Mouse (Mus musculus): ENCODE measurements around the gene Ankrd13a. TPM values are rescaled to one million over a fixed set of nuclear protein-coding genes. Genes with fewer than 3 reads are reported as not detected.

The Ankrd13a gene
- total and polyA plus RNA-seq, 2 experiments = 11.4 to 15.9 TPM

DNA sequence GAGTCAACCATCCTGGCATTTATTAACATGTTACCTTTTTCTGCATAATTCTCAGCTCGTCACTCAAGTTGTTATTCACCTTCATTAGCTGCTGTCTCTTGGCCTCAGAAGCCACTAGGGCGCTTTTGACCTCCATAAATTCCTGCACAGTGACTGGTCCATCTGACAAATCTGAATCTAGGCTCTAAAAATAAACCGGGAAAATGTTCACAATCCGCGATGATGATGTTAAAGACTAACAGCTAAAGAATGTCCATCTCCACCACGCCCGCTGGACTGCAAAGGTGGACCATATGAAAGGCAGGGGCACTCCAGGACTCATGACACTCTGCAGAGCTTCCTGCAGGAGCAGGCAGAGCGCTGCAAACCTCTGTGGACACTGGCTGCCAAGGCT, 30.8 kb upstream of the Ankrd13a start:
- Histone ChIP-seq H3K27ac (replicated peaks; ENCODE audit: insufficient read depth, low read depth, low read length) (no peak overlapping the region), H3K9ac (ENCODE audit: low read depth, low read length) (no peak overlapping the region), H3K4me3 (ENCODE audit: insufficient read depth, low read depth, low read length) (no peak overlapping the region), H3K79me2 (ENCODE audit: control insufficient read depth, insufficient read depth, low read length) (no peaks in the 10 kb centered on the region), H3K4me1 (ENCODE audit: control insufficient read depth, insufficient read depth, low read length) (no peaks in the 10 kb centered on the region; the same call in 1 of the 2 replicates), H3K27me3 (ENCODE audit: control insufficient read depth, insufficient read depth, low read length) (no peaks in the 10 kb centered on the region), H3K36me3 (ENCODE audit: control insufficient read depth, insufficient read depth, low read length) (peaks cover 47% of the 10 kb centered on the region)
- 94% methylated on average over 8 of the region's 8 CpGs for WGBS
- TF ChIP-seq CTCF (IDR thresholded peaks at IDR 0.05; ENCODE audit: low read depth, low read length) = no peak
- TF ChIP-seq POLR2A (IDR thresholded peaks at IDR 0.05; ENCODE audit: extremely low read depth, insufficient read depth, low read length) = no peak
- DNase-seq (ENCODE audit: extremely low read depth, low read depth, low spot score) = no peak

DNA sequence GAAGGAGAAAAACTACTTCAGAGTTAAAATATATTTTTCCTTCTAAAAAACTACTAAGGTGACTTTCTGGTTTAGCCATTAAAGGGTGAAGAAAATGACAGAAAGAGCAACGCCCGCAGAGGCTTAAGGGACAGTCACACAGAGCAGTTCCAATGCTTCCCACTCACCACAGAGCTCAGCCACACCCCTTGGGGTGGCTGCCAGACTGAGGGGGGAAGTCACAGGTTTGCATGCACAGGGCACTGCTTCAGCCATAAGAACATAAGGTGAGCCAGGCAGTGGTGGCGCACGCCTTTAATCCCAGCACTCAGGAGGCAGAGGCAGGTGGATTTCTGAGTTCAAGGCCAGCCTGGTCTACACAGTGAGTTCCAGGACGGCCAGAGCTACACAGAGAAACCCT, 28.9 kb upstream of the Ankrd13a start:
- TF ChIP-seq POLR2A (IDR thresholded peaks at IDR 0.05; ENCODE audit: extremely low read depth, insufficient read depth, low read length) (no peak), CTCF (IDR thresholded peaks at IDR 0.05; ENCODE audit: low read depth, low read length) (no peak)
- no peak overlapping the region for H3K9ac ChIP-seq (ENCODE audit: low read depth, low read length)
- H3K27ac ChIP-seq (replicated peaks; ENCODE audit: insufficient read depth, low read depth, low read length) = no peak overlapping the region
- no peak for DNase-seq (ENCODE audit: extremely low read depth, low read depth, low spot score)
- H3K4me1 ChIP-seq (ENCODE audit: control insufficient read depth, insufficient read depth, low read length) = no peaks in the 10 kb centered on the region
- no peaks in the 10 kb centered on the region for H3K27me3 ChIP-seq (ENCODE audit: control insufficient read depth, insufficient read depth, low read length)
- no peaks in the 10 kb centered on the region for H3K79me2 ChIP-seq (ENCODE audit: control insufficient read depth, insufficient read depth, low read length)
- H3K4me3 ChIP-seq (ENCODE audit: insufficient read depth, low read depth, low read length) = no peak overlapping the region
- H3K36me3 ChIP-seq (ENCODE audit: control insufficient read depth, insufficient read depth, low read length) = peaks cover 46% of the 10 kb centered on the region
- 80% methylated on average over 5 of the region's 5 CpGs for whole genome bisulfite sequencing

DNA sequence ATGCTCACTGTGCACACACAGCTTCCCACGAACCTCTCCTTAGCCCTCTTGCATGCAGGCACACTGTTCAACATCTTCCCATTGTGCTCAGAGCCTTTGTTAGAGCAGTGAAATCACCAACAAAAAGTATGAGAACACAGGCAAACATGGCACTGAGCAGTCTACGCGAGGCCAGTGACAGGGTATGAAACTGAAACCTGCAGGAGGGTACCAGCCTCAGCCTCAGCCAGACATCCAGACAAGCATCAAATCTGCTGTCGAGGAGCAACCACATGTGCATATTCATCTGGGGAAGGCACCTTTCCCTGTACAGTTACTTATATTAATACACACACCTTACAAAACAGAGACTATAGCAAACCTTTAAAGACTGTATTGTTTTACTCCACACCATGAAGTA, 27.6 kb upstream of the Ankrd13a start:
- Histone ChIP-seq H3K79me2 (ENCODE audit: control insufficient read depth, insufficient read depth, low read length) (no peaks in the 10 kb centered on the region), H3K36me3 (ENCODE audit: control insufficient read depth, insufficient read depth, low read length) (peaks cover 43% of the 10 kb centered on the region)
- WGBS = 95% methylated on average over 4 of the region's 4 CpGs

DNA sequence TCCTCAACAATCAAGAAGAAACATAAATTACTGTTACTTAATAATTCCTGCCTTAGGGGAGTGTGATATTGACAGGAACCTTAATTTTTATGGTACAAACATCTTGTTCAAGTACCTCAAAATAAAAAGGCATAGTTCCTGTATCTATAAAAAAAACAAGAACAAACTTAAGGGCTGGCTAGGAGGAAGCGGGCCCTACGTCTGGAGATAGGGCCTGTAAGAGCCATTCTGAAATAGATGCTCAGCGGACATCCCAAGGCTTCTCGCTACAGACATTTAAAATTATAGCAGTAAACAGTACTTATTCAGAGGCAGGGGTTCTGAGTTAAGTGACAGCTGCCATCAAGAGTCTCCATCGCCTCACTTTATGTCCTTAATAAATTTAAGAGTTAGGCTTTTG, 27.0 kb upstream of the Ankrd13a start:
- DNase-seq (ENCODE audit: extremely low read depth, low read depth, low spot score) = no peak
- no peak overlapping the region for H3K4me3 ChIP-seq (ENCODE audit: insufficient read depth, low read depth, low read length)
- H3K9ac ChIP-seq (ENCODE audit: low read depth, low read length) = no peak overlapping the region
- no peaks in the 10 kb centered on the region for H3K27me3 ChIP-seq (ENCODE audit: control insufficient read depth, insufficient read depth, low read length)
- no peaks in the 10 kb centered on the region for H3K4me1 ChIP-seq (ENCODE audit: control insufficient read depth, insufficient read depth, low read length)
- TF ChIP-seq CTCF (IDR thresholded peaks at IDR 0.05; ENCODE audit: low read depth, low read length) (no peak), POLR2A (IDR thresholded peaks at IDR 0.05; ENCODE audit: extremely low read depth, insufficient read depth, low read length) (no peak)
- no peaks in the 10 kb centered on the region for H3K79me2 ChIP-seq (ENCODE audit: control insufficient read depth, insufficient read depth, low read length)
- WGBS = 92% methylated on average over 5 of the region's 5 CpGs
- no peak overlapping the region for H3K27ac ChIP-seq (replicated peaks; ENCODE audit: insufficient read depth, low read depth, low read length)
- peaks cover 46% of the 10 kb centered on the region for H3K36me3 ChIP-seq (ENCODE audit: control insufficient read depth, insufficient read depth, low read length)

More for the DNA sequence above, 27.6 kb upstream of the Ankrd13a start:
- H3K4me1 ChIP-seq (ENCODE audit: control insufficient read depth, insufficient read depth, low read length) = no peaks in the 10 kb centered on the region
- DNase-seq (ENCODE audit: extremely low read depth, low read depth, low spot score) = no peak
- H3K27ac ChIP-seq (replicated peaks; ENCODE audit: insufficient read depth, low read depth, low read length) = no peak overlapping the region
- H3K4me3 ChIP-seq (ENCODE audit: insufficient read depth, low read depth, low read length) = no peak overlapping the region
- no peak overlapping the region for H3K9ac ChIP-seq (ENCODE audit: low read depth, low read length)
- TF ChIP-seq POLR2A (IDR thresholded peaks at IDR 0.05; ENCODE audit: extremely low read depth, insufficient read depth, low read length) (no peak), CTCF (IDR thresholded peaks at IDR 0.05; ENCODE audit: low read depth, low read length) (no peak)
- no peaks in the 10 kb centered on the region for H3K27me3 ChIP-seq (ENCODE audit: control insufficient read depth, insufficient read depth, low read length)

DNA sequence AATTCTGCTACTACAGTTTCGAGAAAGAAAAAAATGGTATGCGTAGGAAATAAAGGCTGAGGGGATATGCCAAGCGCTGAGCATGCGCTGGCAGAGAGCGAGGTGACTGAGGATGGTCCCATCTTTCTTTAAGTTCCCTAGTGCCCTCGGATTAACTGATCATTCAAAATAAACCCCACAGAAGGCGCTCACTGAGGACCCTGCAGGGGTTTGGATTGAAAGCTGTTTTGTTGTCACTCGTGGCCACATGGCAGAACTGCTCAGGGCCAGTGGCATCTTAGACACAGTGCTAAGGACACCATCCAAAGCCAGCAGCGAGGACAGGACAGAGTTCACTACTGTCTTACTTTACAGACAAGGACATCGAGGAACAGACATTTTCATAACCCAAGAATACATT, 24.2 kb upstream of the Ankrd13a start:
- Histone ChIP-seq H3K36me3 (ENCODE audit: control insufficient read depth, insufficient read depth, low read length) (peaks cover 32% of the 10 kb centered on the region), H3K27ac (replicated peaks; ENCODE audit: insufficient read depth, low read depth, low read length) (no peak overlapping the region), H3K27me3 (ENCODE audit: control insufficient read depth, insufficient read depth, low read length) (no peaks in the 10 kb centered on the region), H3K4me1 (ENCODE audit: control insufficient read depth, insufficient read depth, low read length) (no peaks in the 10 kb centered on the region), H3K4me3 (ENCODE audit: insufficient read depth, low read depth, low read length) (no peak overlapping the region), H3K9ac (ENCODE audit: low read depth, low read length) (no peak overlapping the region), H3K79me2 (ENCODE audit: control insufficient read depth, insufficient read depth, low read length) (no peaks in the 10 kb centered on the region)
- TF ChIP-seq CTCF (IDR thresholded peaks at IDR 0.05; ENCODE audit: low read depth, low read length) = no peak
- TF ChIP-seq POLR2A (IDR thresholded peaks at IDR 0.05; ENCODE audit: extremely low read depth, insufficient read depth, low read length) = no peak
- DNase-seq (ENCODE audit: extremely low read depth, low read depth, low spot score) = no peak
- WGBS = 93% methylated on average over 10 of the region's 10 CpGs

DNA sequence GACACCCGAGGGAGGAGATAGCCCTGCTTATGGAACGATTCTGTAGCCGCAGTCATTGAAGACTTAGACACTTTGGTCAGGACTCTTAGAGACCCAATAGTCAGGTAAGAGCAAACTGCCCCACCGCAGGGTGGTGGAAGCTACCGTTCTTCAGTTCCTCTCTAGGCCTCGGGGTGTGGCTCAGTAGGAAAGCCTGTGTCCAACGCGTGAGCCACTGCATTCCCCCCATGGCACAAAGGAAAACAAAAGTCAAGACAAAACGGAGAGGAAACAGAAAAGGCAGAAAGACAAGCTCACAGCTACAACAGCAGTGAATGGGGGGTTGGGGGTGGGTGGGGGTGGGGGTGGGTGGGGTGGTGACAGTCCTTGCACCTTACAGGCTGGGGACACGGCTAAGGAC, 22.1 kb upstream of the Ankrd13a start:
- no peak for DNase-seq (ENCODE audit: extremely low read depth, low read depth, low spot score)
- H3K9ac ChIP-seq (ENCODE audit: low read depth, low read length) = no peak overlapping the region
- no peak overlapping the region for H3K4me3 ChIP-seq (ENCODE audit: insufficient read depth, low read depth, low read length)
- H3K27ac ChIP-seq (replicated peaks; ENCODE audit: insufficient read depth, low read depth, low read length) = no peak overlapping the region
- H3K36me3 ChIP-seq (ENCODE audit: control insufficient read depth, insufficient read depth, low read length) = peaks cover 34% of the 10 kb centered on the region
- TF ChIP-seq POLR2A (IDR thresholded peaks at IDR 0.05; ENCODE audit: extremely low read depth, insufficient read depth, low read length) (no peak), CTCF (IDR thresholded peaks at IDR 0.05; ENCODE audit: low read depth, low read length) (no peak)
- no peaks in the 10 kb centered on the region for H3K4me1 ChIP-seq (ENCODE audit: control insufficient read depth, insufficient read depth, low read length)
- H3K79me2 ChIP-seq (ENCODE audit: control insufficient read depth, insufficient read depth, low read length) = no peaks in the 10 kb centered on the region
- H3K27me3 ChIP-seq (ENCODE audit: control insufficient read depth, insufficient read depth, low read length) = no peaks in the 10 kb centered on the region
- 92% methylated on average over 10 of the region's 10 CpGs for WGBS
